Mouse (Mus musculus): ENCODE measurements at regions not wholly inside any gene's neighbourhood (a gene's known extent, or its start where the extent isn't known, plus 50 kb on each side); places are given as distances from the start of the nearest gene placed in this dataset.

DNA sequence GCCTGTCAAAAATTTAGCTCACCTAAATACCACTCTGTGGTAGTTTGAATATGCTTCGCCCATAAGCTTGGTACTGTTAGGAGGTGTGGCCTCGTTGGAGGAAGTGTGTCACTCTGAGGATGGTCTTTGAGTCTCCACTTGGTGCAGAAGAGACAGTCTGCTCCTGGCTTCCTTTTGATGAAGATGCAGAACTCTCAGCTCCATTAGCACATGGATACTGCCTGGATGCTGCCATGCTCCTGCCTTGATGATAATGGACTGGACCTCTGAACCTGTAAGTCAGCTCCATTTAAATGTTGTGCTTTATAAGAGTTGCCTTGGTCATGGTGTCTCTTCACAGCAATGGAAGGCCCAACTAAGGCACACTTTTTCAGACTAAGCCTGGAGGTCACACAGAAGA is 56.9 kb upstream of the Pik3r1 start:
- DNase-seq, result no peak

DNA sequence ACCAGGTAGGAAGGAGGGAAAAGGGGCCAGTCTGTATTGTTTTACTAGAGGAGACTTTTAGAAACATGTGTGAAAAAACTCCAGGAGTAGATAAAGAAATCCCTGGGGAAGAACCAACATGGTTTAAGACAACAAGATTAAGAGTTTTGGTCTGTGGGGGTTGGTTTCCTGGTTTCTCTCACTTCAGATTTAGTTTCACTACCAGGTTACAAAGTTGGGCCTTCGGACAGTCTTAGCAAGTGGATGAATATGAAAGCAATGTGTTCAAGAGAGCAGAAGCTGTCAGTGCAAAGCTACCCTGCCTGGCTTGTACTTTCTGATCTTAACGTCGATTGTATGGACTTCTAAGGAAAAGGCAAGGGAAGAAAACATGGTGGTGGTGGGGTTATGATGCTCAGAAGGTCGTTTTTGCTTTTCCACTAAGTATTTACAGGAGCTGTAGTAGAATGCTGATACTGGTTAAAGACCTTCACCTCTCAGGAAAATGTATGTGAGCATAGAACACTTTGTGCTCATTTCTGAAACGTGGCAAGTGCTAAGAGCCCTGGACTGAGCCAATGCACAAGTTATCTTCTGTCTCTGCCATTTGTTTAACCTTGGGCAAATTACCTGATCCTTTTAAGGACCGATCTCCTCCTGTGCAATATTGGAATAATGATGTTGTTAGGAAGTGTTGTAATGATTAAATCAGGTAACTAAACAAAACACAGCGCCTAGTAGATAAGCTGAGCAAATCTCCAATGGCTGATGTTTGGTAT is 64.0 kb upstream of the Pik3r1 start:
- no peak for DNase-seq

DNA sequence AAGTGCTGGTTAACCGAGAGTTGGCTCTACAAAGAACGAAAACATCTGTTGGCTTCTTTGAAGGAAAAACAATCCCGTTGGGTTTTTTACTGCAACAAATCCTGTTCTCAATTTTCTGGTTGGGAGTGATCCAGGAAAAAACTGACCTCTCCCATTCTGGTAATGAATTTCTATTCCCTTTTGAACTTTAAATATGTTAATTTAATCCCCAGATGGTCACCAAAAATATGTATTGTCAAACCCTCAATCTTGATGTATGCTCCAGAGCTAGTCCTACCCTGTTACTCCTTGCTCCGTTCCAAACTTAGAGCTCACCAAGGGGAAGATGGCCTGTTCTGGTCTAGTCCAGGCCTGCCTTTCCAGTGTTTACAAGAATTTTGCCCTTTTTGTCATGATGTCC is 66.5 kb upstream of the Pik3r1 start:
- no peak for DNase-seq

DNA sequence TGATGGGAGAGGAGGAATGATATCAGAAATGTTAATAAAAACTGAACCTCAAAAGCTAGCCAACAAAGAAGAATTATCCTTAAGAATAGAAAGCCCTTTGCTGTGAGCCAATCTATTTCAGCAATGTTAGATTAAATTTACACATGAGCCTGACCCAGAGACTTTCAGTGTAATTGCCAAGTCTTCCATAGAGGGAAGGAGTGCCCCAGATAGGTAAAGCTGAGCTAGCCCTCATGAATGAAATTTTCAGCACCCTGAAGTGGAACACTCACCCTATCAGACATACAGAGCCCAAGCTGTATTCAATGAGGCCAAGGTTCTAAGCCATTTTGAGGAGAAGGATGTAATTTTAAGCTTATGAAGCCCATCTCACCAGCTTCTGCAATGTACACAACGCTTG is 69.0 kb upstream of the Pik3r1 start:
- no peak for DNase-seq

DNA sequence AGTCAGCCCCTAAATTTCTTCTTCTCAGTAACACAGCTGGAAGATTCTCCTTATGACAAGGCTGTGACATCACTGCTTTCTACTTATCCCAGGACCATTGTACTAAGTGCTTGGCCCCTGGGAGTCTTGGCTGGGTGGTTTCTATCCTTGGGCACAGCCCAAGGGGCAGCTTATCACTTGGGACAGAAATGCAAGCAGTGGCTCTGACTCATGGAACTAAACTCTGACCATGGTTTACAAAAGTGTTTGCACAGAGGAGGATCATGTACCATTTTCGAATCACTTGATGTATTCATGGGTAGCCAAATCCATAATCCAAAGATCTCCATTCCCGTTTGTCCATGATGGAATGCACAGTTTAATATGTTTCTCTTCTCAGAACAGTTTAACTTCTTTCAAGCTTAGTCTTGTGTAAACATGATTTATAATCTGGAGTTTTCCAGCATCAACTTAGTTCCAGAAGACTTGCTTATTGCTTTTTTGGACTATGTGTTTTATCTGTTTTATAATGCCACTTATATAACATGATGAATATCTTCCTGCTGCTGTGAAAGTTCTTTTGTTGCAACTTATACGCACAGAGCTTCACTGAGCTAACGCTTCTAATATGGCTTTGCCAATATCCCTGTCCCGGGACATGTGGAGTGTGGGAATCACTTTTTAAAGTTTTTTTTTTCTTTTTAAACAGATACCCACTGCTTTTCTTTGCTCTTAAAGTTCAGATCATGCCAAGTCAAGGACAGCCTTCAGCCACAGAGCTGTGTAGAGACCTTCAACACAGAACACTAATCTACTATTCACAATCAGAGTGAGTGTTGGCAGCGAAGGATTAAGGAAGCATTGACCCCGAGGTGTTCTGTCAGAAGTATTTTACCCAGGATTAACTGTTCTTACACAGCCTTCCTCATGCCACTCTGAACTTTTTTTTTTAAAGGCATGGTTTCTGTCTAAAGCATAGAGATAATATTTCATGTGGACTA is 76.7 kb upstream of the Pik3r1 start:
- no peak for DNase-seq

DNA sequence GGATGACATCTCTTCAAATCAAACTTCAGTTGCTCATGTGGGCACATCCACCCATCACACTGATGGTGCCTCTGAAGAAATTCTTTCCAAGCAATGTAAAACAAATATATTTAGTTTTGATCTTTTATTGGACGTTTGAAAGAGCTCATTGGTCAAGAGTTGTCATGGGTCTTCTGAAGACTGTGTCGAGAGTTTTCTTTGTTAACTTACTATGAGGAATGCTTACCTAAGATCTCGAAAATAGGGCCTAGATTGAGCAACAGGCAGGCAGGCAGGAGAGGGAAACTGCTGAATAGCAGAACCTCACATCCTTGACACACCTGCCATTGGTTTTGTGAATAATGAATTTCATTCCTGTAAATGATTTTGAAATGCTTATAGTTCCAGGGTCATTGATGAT is 78.0 kb upstream of the Pik3r1 start:
- no peak for DNase-seq

DNA sequence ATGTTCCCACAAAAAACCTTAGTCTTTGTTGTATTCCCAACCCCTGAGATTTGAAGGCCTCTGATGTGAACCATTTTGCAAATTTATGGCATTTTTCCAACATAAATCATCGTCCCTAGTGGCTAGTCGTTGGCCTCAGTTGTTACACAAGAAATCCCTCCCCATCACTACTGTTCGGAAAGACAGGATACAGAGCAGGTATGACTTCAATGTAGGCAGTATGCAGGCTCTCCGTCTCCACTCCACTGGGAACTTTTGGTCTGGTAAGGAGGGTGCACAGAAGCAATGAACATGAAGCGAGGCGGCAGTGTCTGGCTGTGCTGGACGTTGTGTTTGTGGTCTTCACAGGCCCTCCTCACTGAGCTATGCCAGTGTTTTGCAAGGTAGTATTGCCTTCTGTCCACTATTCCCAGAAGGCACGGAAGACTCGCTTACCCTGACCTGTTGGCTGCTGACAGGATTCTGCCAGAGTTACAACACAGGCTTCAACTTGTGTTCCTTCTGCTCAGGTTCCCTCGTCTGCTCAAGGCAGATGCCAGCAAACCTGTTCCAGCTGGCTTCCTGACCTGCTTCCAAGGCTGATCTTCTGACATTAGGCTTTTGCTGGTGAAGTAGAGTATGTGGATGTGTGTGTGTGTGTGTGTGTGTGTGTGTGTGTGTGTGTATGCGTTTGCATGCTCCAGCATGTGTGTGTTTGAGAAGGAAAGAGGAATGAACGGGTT is 80.0 kb upstream of the Pik3r1 start:
- DNase-seq, result no peak

DNA sequence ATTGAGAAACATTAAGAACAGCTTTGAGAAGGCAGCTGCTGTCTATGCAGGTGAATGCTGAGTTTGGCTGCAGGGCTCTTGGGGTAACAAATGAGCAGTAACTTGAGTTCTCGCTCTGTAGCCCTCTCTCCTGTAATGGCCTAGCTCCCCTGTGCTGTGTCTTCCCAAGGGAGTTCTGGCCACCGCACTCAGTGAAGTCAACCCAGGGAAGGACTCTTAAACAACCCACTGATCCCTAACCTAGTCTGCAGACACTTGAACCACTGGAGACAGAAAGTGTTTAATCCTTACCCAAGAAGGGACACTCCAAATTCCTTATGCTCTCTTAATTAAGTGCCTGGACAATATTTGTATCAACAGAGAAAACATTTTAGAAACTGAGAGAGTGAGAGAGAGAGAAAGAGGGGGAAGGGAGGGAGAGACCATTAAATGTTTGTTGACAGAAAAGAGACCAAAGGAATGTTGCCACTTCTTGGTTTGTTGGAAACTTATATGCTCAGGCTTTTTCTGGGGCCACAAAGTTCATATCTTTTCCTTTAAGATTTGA is 80.7 kb upstream of the Pik3r1 start:
- DNase-seq, result no peak

DNA sequence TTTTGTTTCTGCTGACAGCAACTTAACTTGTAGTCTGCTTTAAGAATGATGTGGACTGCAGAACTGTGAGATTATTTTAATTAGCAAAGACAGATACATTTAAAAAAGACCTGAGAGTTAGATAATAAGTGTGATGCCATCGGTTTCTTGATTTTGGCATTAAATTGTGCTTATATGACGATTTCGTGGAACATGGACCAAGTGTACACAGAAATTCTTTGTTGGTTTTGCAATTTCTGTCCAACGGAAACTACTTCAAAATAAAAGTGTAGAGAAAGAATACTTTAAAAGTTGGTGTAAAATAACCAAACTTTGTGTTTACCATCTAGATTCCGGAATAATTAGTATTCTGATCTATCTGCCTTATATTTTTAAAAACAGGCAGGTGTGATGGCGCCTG is 81.4 kb upstream of the Pik3r1 start:
- DNase-seq, result no peak

DNA sequence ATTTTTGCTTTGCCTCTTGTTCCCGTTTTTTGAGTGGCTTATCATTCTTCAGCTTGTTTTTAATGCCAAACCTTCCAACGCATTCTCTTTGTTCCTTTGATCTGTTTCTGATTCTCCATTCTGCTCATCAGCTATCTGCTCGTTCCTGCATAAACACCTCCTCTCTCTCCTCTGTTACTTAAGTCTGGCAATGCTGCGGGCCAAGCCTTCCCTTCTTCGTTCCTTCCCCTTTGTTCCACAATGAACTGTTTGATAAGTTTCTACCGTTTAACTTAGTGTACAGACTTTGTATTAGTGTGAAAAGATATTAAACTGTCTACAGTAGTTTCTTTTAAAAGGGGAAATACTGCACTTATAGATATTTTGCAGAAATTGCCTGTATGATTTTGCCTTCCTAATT is 83.3 kb upstream of the Pik3r1 start:
- no peak for DNase-seq

DNA sequence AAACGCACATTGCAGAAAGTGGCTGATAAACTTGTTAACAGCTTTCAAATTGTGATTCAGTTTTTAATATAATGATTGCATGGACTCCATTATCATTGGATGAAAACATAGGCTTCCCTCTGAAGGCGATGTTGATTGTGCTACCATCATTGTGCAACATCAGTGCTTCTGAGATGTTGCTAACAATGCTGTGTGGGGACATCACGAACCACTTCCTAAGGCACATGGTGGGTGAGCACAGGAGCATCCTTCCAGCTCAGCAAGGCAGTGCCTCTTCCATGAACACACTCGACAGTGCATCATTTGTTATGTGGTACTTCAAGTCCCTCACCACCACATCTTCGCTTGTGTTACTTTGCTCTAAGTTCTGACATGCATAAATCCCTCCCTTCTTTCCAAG is 84.9 kb upstream of the Pik3r1 start:
- no peak for DNase-seq

DNA sequence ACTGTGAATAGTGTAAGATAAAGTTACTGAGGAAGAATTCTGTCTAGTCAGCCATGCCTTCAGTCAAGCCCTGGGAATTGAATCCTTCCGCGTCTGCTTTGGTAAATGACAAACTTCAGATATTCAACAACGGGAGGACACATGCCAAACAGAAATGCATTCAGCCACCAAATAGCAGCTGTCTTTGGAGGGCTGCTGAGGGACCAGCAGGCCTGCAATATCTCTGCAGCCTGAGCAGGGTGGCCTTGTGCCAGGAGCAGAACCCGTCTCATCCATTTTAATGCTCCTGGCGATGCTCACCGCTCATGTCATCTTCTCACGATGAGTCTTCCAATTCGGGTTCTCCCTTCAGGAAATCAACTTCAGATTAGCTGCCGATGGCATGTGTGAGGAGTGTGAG is 87.1 kb upstream of the Pik3r1 start:
- DNase-seq, result no peak

DNA sequence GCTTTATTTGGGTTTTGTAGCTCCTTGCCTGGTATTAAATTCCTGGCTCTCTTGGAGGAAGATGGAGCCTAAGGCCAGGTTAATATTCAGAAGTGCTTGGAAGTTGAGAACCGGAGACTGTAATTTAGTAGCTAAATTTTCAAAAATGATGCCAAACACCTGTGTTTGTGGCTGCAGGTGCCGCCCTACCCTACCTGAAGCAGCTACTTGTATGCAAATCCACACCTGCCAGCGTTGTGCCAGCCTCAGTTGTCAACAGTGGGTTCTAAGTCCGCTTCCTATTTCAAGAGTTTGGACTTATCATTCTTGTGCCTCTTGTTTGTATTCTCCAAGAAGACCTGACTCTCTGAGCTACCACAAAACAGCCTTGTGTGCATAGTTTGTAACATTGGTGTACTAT is 92.7 kb upstream of the Pik3r1 start:
- DNase-seq, result no peak

DNA sequence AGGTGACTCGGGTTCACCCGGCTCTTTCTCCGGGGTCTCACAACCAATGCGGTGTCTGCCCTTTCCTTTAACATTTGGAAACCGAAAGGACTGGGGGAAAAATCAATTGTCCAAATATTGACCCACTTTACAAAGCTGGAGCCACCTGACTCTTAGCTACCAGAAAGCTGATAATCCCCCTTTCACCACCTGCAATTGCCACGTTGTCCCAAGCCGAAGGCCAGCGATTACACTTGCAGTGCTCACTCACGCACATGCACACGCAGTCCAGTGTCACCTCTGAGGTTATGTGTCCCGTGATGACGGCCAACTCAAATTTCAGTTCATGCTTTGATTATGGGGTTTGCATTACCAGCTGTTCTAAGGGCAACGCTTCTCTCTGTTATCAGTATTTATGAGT is 94.0 kb upstream of the Pik3r1 start:
- DNase-seq, result no peak

DNA sequence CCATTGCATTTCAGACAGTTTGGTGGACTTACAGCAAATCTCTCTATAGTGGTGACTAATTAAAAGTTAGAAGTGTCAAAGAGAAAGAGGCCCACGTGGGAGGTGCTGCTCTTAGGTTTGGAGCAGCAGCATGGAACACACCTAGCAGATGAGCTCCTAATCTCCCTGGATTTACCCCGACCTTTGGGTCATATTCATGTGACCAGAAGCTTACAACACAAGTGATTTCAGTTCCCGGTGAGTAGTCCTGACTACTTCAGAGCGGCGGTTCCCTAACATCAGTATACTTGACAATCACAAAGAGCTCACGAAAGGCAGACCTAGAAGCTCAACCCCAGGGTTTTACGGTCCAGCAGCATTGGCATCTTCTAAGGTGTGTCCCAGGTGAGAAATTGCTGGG is 95.0 kb upstream of the Pik3r1 start:
- no peak for DNase-seq

DNA sequence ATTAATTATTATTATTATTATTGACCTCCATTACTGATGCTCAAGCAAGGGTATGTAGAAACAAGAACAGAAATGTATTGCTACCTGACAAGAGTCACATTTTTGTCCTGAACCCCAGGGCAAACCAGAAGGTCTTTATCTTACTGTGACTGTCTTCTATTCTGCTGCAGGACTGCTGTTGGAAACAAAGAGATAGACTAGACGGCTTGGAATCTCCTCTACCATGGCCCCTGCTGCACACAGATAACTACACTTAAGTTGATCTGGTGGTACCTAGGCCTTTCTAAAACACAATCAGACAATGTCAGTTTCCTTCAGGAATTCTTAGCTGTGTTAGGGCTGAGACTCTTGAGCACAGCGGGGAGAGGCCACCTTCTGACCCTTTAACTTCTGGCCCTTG is 95.6 kb upstream of the Pik3r1 start:
- no peak for DNase-seq

DNA sequence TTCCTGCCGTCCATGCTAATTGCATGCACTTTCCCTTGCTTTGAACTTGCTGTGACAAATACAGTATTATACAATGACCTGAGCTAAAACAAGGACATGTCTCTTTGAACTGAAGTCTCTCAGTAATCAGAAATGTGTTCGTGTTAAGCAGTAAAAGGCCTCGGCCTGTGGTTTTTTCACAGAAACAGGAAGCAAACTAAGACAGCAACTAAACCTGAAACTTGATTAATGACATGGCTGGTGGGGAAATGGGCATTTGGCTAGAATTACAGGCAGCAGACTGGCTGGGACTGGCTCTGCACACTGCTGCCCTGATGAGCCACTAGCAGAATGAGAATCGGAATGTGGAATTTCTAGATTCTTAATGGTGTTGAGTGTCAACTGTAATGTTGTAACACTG is 98.8 kb upstream of the Pik3r1 start:
- DNase-seq, result no peak

DNA sequence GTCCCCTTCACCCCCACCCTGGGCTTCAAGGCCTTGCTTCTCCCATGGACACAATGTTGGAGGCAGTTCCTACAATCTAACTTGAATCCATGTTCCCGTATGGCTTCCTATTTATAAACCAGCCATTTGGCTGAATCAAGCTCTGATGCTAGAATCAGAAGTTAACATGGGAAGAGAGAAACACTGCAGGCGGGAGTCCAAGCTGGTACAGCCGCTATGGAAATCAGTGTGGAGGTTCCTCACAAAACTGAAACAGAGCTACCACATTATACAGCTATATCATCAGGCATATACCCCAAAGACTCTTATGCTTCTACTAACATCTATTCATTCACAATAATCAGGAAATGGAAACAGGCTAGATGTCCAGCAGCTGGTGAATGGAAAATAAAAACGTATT is 106.7 kb upstream of the Pik3r1 start:
- no peak for DNase-seq

DNA sequence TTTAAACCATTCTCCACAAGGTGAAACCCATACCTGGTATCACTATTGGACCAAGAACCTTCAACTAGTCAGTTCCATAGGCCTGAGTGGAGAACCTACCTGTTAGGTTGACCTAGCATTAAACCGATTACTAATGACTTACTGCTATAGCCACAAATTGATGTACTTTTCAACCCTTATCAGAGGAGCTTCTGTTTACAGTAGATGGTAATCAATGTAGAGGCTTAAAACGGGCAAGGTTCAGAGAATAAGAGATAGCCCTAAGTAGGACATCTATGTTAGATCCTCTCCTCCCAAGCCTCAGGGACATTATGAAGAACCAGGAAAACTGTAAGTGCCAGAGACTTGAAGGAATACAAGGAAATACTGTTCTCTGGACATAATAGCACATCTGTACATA is 108.1 kb upstream of the Pik3r1 start:
- DNase-seq, result no peak

DNA sequence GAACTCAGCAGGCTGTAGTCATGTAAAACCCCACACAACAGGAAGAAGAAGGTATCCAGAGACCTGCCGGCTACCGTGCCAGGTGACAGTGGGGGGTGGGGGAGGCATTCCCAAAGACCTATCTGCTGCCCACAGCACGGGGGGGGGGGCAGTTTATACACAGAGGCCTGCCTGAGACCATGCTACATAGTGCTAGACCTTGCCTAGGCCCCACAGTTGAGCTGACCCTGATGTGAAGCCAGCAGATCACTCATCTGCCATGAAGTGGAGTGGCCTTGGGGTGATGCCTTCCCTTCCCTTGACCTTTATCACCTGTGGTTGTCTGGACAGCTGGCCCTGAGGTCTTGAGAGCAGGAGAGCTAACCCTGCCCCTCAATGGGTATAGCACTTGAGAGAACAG is 108.6 kb upstream of the Pik3r1 start:
- no peak for DNase-seq

DNA sequence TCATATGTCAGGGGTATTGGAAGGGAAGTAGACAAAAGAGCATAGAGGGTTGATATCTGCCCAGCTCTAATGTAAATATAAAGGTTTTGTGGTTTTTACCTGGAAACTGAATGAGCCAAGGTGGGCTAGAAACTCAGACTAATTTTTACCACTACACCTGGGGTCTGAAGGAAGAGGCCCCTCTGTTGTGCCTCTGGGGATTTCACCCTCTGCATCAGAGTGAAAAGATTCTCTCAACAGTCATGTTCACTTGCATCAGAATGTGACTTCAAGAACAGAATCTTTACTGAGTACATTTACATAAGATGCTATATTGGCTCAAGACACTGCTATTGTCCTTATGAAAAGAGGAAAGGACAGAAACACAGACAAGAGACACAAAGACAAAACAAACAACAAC is 110.2 kb upstream of the Pik3r1 start:
- DNase-seq, result no peak

DNA sequence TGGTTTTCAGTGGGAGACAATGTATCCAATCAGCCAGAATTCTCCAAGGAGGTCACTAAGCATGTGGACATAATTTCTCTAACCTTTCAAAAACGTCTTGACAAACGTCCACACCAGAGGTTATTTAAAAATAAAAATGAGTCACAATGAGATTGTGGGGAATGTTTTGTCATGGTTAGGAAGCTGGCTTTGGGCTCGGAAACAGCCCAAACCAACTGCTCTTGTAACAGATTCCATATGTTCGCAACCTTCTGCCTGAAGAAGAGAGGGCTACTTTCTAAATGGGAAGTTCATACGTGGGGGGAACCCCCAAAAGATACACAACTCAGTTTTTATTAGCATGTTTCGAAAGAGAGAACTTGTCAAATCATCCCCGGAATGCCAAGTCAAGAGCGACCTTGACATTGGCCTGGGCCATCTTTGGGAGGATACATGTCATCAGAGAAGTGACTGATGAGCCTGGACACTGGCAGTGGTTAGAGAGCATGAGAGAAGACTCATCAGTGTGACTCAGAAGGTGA is 111.6 kb upstream of the Pik3r1 start:
- no peak for DNase-seq

DNA sequence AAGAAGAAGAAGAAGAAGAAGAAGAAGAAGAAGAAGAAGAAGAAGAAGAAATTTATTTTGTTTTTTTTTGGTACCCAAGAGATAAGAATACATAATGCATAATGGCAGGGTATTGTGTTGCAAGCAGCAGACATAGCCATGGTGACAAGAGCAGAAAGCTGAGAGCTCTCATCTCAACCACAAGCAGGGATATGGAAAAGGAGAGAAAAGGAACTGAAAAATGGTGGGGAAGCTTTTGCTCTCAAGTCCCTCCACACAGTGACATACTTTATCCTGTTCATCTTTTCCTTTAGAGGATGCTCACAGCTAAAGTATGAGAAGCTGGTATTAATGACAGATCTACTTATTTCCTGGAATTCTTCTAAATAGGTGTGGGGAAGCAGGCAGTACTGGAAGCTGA is 115.2 kb upstream of the Pik3r1 start:
- DNase-seq, result no peak

Measured in thymus, postnatal 14 days (tissue).